Mouse (Mus musculus): Measurements from ENCODE around the gene Tppp3. TPM values are rescaled to one million over a fixed set of nuclear protein-coding genes. Genes with fewer than 3 reads are reported as not detected.

The Tppp3 gene
- polyA plus RNA-seq (2016; fragmentation: Nextera tagmentation; extraction: Ambion mirVana) = 131 and 243 TPM in 2 replicates

- H3K36me3 ChIP-seq = peaks cover 36% of the 10 kb centered on the region
- peak within 1 kb of the TSS; percentile 51 for H3K4me3 ChIP-seq
- DNase-seq (ENCODE audit: low spot score) = peak; percentile 96
- peaks cover 98% of the 10 kb centered on the region for H3K4me1 ChIP-seq (replicated peaks)
- no peaks in the 10 kb centered on the region for H3K9me3 ChIP-seq
- peaks cover 50% of the 10 kb centered on the region for H3K27me3 ChIP-seq (ENCODE audit: insufficient read depth, poor library complexity, severe bottlenecking)
- peak within 1 kb of the TSS; percentile 90 for H3K27ac ChIP-seq
- WGBS = 3% methylated on average over 25 of the region's 25 CpGs
Observed at GRCm38 (mm10) chr8:105471314-105472015, at the start of gene Tppp3. Tppp3 (minus strand) TSS chr8:105471526.

GRCm38 (mm10) chr8:105521061-105521460 lies 49.7 kb upstream of the Tppp3 start:
- Histone ChIP-seq H3K27me3 (ENCODE audit: insufficient read depth, poor library complexity, severe bottlenecking) (peaks cover 30% of the 10 kb centered on the region), H3K27ac (peak overlapping the region; percentile 92), H3K4me1 (replicated peaks) (peaks cover 74% of the 10 kb centered on the region), H3K36me3 (peaks cover 39% of the 10 kb centered on the region), H3K4me3 (peak overlapping the region; percentile 73), H3K9me3 (no peaks in the 10 kb centered on the region)
- peak; percentile 66 for DNase-seq (ENCODE audit: low spot score)
- WGBS = 1% methylated on average over 3 of the region's 3 CpGs

- DNase-seq (ENCODE audit: low spot score) = no peak
- Histone ChIP-seq H3K4me3 (peak overlapping the region; percentile 73), H3K36me3 (peaks cover 37% of the 10 kb centered on the region), H3K27ac (peak overlapping the region; percentile 92), H3K4me1 (replicated peaks) (peaks cover 79% of the 10 kb centered on the region), H3K9me3 (no peaks in the 10 kb centered on the region), H3K27me3 (ENCODE audit: insufficient read depth, poor library complexity, severe bottlenecking) (peaks cover 34% of the 10 kb centered on the region)
- 29% methylated on average over 5 of the region's 5 CpGs for WGBS
Observed at GRCm38 (mm10) chr8:105520521-105520920, 49.2 kb upstream of the Tppp3 start.

- 2% methylated on average over 2 of the region's 2 CpGs for WGBS
- peak overlapping the region; percentile 73 for H3K4me3 ChIP-seq
- DNase-seq (ENCODE audit: low spot score) = peak; percentile 43
- H3K27ac ChIP-seq = peak overlapping the region; percentile 92
- H3K4me1 ChIP-seq (replicated peaks) = peaks cover 79% of the 10 kb centered on the region
- H3K36me3 ChIP-seq = peaks cover 27% of the 10 kb centered on the region
- no peaks in the 10 kb centered on the region for H3K9me3 ChIP-seq
- peaks cover 43% of the 10 kb centered on the region for H3K27me3 ChIP-seq (ENCODE audit: insufficient read depth, poor library complexity, severe bottlenecking)
Observed at GRCm38 (mm10) chr8:105519591-105519990, 48.3 kb upstream of the Tppp3 start.

GRCm38 (mm10) chr8:105518436-105519313 lies 47.3 kb upstream of the Tppp3 start, which contains the start of gene Hsd11b2:
Hsd11b2 (plus strand) TSS chr8:105518755.
- peak; percentile 75 for DNase-seq (ENCODE audit: low spot score)
- peaks cover 49% of the 10 kb centered on the region for H3K27me3 ChIP-seq (ENCODE audit: insufficient read depth, poor library complexity, severe bottlenecking)
- peaks cover 79% of the 10 kb centered on the region for H3K4me1 ChIP-seq (replicated peaks)
- H3K27ac ChIP-seq = peak within 1 kb of the TSS; percentile 92
- H3K4me3 ChIP-seq = peak within 1 kb of the TSS; percentile 73
- WGBS = under 1% methylated on average over 68 of the region's 68 CpGs
- H3K9me3 ChIP-seq = no peaks in the 10 kb centered on the region
- H3K36me3 ChIP-seq = peaks cover 18% of the 10 kb centered on the region

DNA sequence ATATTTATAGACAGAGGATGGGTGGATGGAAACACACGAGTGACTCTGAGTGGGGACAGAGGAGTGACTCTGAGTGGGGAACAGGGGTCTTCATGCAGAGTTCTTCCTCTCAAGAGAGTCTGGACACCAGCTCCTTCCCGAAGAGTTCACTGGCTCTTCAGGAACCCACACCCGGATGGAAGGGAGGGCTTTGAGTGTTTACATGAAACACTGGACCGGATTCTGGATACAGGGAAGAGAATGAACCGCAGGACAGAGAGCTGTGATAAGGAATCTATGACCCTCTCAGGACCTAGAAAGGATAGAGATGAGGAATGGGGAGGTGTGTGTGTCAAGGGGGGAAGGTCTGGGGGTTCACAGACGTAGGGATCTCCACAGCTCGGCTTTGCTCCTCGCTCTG lies 46.0 kb upstream of the Tppp3 start:
- H3K4me1 ChIP-seq (replicated peaks) = peaks cover 67% of the 10 kb centered on the region
- peaks cover 5% of the 10 kb centered on the region; the same call in 1 of the 2 replicates for H3K36me3 ChIP-seq
- no peak for DNase-seq (ENCODE audit: low spot score)
- no peaks in the 10 kb centered on the region for H3K9me3 ChIP-seq
- WGBS = 42% methylated on average over 8 of the region's 8 CpGs
- peak overlapping the region; percentile 9; the same call in 1 of the 2 replicates for H3K4me3 ChIP-seq
- peak overlapping the region; percentile 36 for H3K27ac ChIP-seq
- peaks cover 49% of the 10 kb centered on the region for H3K27me3 ChIP-seq (ENCODE audit: insufficient read depth, poor library complexity, severe bottlenecking)

DNA sequence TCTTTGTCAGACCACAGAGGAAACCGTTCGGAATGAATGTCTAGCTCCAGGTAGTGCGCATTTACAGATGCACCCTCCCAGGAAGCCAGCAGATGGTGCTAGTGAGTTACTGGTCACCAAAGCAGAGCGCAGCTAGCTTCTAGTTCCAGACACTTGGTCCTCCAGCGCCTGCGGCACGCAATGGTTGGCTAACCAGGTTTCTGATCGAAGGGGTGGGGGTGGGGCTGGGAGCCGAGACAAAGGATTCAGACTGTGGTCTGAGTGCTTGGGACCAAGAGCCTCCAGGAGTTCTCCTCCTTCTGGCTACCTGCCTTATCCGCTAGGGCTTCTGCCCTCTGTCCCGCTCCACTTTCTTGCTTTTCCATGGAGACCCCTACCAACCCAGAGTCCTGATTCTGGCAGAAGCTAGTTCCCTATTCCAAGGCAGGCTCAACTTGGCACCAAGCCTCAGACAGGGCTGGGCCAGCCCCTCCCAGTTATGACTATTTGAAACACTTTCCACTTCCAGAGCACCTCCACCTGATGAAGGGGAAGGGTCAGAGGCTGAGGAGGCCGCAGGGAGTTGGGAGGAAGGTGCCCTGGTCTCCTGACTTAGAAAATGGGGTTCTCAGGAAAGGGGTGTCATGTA lies 44.8 kb upstream of the Tppp3 start:
- 10% methylated on average over 12 of the region's 12 CpGs for WGBS
- H3K9me3 ChIP-seq = no peaks in the 10 kb centered on the region
- H3K36me3 ChIP-seq = no peaks in the 10 kb centered on the region
- DNase-seq (ENCODE audit: low spot score) = peak; percentile 90
- peaks cover 49% of the 10 kb centered on the region for H3K27me3 ChIP-seq (ENCODE audit: insufficient read depth, poor library complexity, severe bottlenecking)
- H3K4me1 ChIP-seq (replicated peaks) = peaks cover 55% of the 10 kb centered on the region
- peak overlapping the region; percentile 38 for H3K4me3 ChIP-seq
- H3K27ac ChIP-seq = peak overlapping the region; percentile 85

- Histone ChIP-seq H3K4me3 (no peak overlapping the region), H3K9me3 (no peaks in the 10 kb centered on the region), H3K27me3 (ENCODE audit: insufficient read depth, poor library complexity, severe bottlenecking) (peaks cover 47% of the 10 kb centered on the region), H3K36me3 (no peaks in the 10 kb centered on the region), H3K27ac (no peak overlapping the region), H3K4me1 (replicated peaks) (peaks cover 49% of the 10 kb centered on the region)
- no peak for DNase-seq (ENCODE audit: low spot score)
- 78% methylated on average over 5 of the region's 5 CpGs for WGBS
Observed at GRCm38 (mm10) chr8:105514656-105515055, 43.3 kb upstream of the Tppp3 start.

DNA sequence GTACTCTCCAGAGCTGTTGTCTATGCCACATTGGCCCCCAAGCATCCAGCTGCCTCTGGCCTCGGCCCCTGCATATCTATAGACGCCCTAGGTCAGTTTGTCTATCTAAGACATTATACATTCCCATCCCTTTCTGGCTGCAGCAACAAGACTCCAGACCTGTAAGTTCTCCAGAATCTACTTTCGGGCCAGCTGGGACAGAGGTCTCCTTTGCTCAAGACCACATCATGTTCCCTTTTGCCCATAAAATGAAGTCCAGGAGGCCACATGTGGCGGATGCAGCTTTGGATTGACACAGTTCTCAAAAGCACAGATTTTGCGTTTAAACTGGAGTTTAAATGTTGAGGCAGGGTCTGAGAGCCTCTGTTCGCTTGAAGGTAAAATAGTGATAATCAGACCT lies 42.9 kb upstream of the Tppp3 start:
- no peak for DNase-seq (ENCODE audit: low spot score)
- H3K4me3 ChIP-seq = no peak overlapping the region
- H3K9me3 ChIP-seq = no peaks in the 10 kb centered on the region
- H3K27me3 ChIP-seq (ENCODE audit: insufficient read depth, poor library complexity, severe bottlenecking) = peaks cover 42% of the 10 kb centered on the region
- H3K4me1 ChIP-seq (replicated peaks) = peaks cover 49% of the 10 kb centered on the region
- H3K36me3 ChIP-seq = no peaks in the 10 kb centered on the region
- 86% methylated on average over 6 of the region's 6 CpGs for WGBS
- H3K27ac ChIP-seq = no peak overlapping the region

DNA sequence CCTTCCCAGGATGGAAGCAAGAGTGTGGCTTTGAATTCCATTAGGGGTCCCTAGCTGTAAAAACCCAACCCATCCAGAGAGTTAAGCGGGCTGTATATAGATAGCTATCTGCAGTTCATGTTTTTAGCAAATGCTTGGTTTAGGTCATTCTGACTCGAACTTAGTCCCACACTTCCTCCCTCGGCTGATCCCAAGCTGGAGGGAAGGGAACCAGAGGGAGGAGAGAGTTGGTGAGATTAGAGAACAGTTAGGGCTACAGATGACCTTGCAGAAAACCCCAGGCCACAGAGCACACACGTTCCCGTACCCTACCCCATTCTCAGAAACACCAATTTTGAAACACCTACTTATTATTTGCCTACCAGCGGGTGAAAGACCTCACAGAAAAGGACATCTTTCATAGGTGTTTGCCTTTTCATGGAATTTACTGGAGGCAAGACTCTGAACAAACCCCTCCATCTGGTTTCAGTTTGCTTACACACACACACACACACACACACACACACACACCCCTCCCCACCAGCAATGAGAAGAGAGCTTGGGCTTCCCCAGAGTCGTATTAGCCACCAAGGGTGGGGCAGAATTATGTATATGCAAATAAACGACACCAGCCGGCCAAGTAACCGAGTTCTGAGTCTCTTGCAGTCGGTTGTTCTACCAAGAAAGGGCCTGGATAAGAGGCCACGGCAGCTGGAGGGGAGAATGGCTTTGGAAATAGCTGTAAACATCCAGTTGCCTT lies 38.8 kb upstream of the Tppp3 start:
- Histone ChIP-seq H3K9me3 (no peaks in the 10 kb centered on the region), H3K27ac (0 out of 2 replicates have a peak overlapping the region, but pooled peaks have one; percentile 10), H3K4me1 (replicated peaks) (peaks cover 23% of the 10 kb centered on the region), H3K36me3 (no peaks in the 10 kb centered on the region), H3K4me3 (no peak overlapping the region), H3K27me3 (ENCODE audit: insufficient read depth, poor library complexity, severe bottlenecking) (peaks cover 11% of the 10 kb centered on the region)
- no peak for DNase-seq (ENCODE audit: low spot score)
- 57% methylated on average over 12 of the region's 12 CpGs for WGBS

GRCm38 (mm10) chr8:105508758-105509157 lies 37.4 kb upstream of the Tppp3 start:
- H3K4me1 ChIP-seq (replicated peaks) = peaks cover 23% of the 10 kb centered on the region
- H3K27ac ChIP-seq = peak overlapping the region; percentile 68
- H3K27me3 ChIP-seq (ENCODE audit: insufficient read depth, poor library complexity, severe bottlenecking) = no peaks in the 10 kb centered on the region
- H3K9me3 ChIP-seq = no peaks in the 10 kb centered on the region
- no peaks in the 10 kb centered on the region for H3K36me3 ChIP-seq
- H3K4me3 ChIP-seq = no peak overlapping the region
- WGBS = 40% methylated on average over 2 of the region's 2 CpGs
- peak; percentile 39 for DNase-seq (ENCODE audit: low spot score)

- H3K9me3 ChIP-seq = no peaks in the 10 kb centered on the region
- H3K27me3 ChIP-seq (ENCODE audit: insufficient read depth, poor library complexity, severe bottlenecking) = no peaks in the 10 kb centered on the region
- 79% methylated on average over 6 of the region's 6 CpGs for WGBS
- no peak for DNase-seq (ENCODE audit: low spot score)
- peaks cover 27% of the 10 kb centered on the region for H3K4me1 ChIP-seq (replicated peaks)
- no peaks in the 10 kb centered on the region for H3K36me3 ChIP-seq
- H3K27ac ChIP-seq = no peak overlapping the region
- no peak overlapping the region for H3K4me3 ChIP-seq
Observed at GRCm38 (mm10) chr8:105506977-105507376, 35.7 kb upstream of the Tppp3 start.
